Mouse (Mus musculus) liver, embryonic 11.5 days (tissue): ENCODE results near the gene Kif20b. TPM values are rescaled to one million over a fixed set of nuclear protein-coding genes. Genes with fewer than 3 reads are reported as not detected.

ENCODE experiments used
- ATAC-seq: fragments of 200-750 bp; cut with Nextera tagmentation; replicated peaks from 2 replicates; pipeline ENCODE4 v1.8.0; 2017; ENCODE audit warnings: moderate number of reproducible peaks, mild to moderate bottlenecking, moderate TSS enrichment, moderate library complexity; ENCODE audit not compliant: low FRiP score
- DNase-seq: peaks from one replicate; pipeline ENCODE4 v3.0.0-alpha.2; 2017; ENCODE audit warnings: low spot score
- H3K27ac ChIP-seq: fragments of 300-500 bp; sonication (generic); 2 replicates; pipeline ENCODE4 v1.5.1; 2014; ENCODE audit warnings: mild to moderate bottlenecking, low read depth, low read length, control low read depth
- H3K27me3 ChIP-seq: fragments of 300-500 bp; sonication (generic); replicated peaks from 2 replicates; pipeline ENCODE4 v1.6.1; 2014; ENCODE audit warnings: low read length, mixed read lengths; ENCODE audit not compliant: control insufficient read depth, insufficient read depth
- H3K36me3 ChIP-seq: fragments of 300-500 bp; sonication (generic); 2 replicates; pipeline ENCODE4 v1.6.1; 2014; ENCODE audit warnings: mild to moderate bottlenecking, low read length, moderate library complexity, mixed read lengths; ENCODE audit not compliant: control insufficient read depth, insufficient read depth
- H3K4me1 ChIP-seq: fragments of 300-500 bp; sonication (generic); replicated peaks from 2 replicates; pipeline ENCODE4 v1.6.1; 2014; ENCODE audit warnings: low read length, mixed read lengths; ENCODE audit not compliant: control insufficient read depth, insufficient read depth
- H3K4me2 ChIP-seq: fragments of 300-500 bp; sonication (generic); 2 replicates; pipeline ENCODE4 v1.6.1; 2014; ENCODE audit warnings: mild to moderate bottlenecking, control low read depth, moderate library complexity
- H3K4me3 ChIP-seq: fragments of 300-500 bp; sonication (generic); 2 replicates; pipeline ENCODE4 v1.5.1; 2014; ENCODE audit warnings: low read depth, low read length, control low read depth
- H3K9ac ChIP-seq: fragments of 300-500 bp; sonication (generic); 2 replicates; pipeline ENCODE4 v1.6.1; 2014; ENCODE audit warnings: low read depth, low read length, control low read depth
- H3K9me3 ChIP-seq: fragments of 300-500 bp; sonication (generic); 2 replicates; pipeline ENCODE4 v1.6.1; 2016; ENCODE audit warnings: low read length, inconsistent platforms, mixed read lengths; ENCODE audit not compliant: control insufficient read depth
- WGBS: fragments of 180-500 bp; shearing (Covaris S2); extraction: QIAGEN DNeasy Blood & Tissue Kit; methylation state at CpG from one replicate; pipeline ENCODE4 v1.1.7; 2014; 5-methylcytosine and 5-hydroxymethylcytosine counted together
- polyA plus RNA-seq: library from polyadenylated mRNA; unstranded; fragments of >200 nt; fragmentation: Nextera tagmentation; extraction: Ambion mirVana; gene quantifications from 2 replicates; pipeline ENCODE4 v1.2.1, GENCODE M21; 2014

Kif20b gene
- polyA plus RNA-seq, 1 experiment from 2014 or later, result 54.8 TPM

GRCm38 (mm10) chr19:34883526-34884224 lies 38.5 kb upstream of the Kif20b start:
- H3K4me3 ChIP-seq, result no peak overlapping the region
- DNase-seq (no peak), ATAC-seq (peak; percentile 60)

GRCm38 (mm10) chr19:34886324-34886723 lies 35.8 kb upstream of the Kif20b start:
- ATAC-seq (no peak), DNase-seq (no peak)
- 87% methylated on average over 4 of the region's 4 CpGs for WGBS
- H3K9me3 ChIP-seq, result no peaks in the 10 kb centered on the region
- peaks cover 6% of the 10 kb centered on the region; the same call in 1 of the 2 replicates for H3K4me1 ChIP-seq
- no peaks in the 10 kb centered on the region for H3K36me3 ChIP-seq
- H3K9ac ChIP-seq, result no peak overlapping the region
- no peaks in the 10 kb centered on the region for H3K27me3 ChIP-seq
- no peak overlapping the region for H3K4me3 ChIP-seq
- no peak overlapping the region for H3K4me2 ChIP-seq
- no peak overlapping the region for H3K27ac ChIP-seq

More at GRCm38 (mm10) chr19:34883526-34884224, 38.5 kb upstream of the Kif20b start:
- WGBS, result 73% methylated on average over 3 of the region's 3 CpGs
- no peaks in the 10 kb centered on the region for H3K36me3 ChIP-seq
- no peaks in the 10 kb centered on the region for H3K27me3 ChIP-seq
- no peak overlapping the region for H3K27ac ChIP-seq
- H3K9ac ChIP-seq, result no peak overlapping the region
- H3K4me2 ChIP-seq, result peak overlapping the region; percentile 14; the same call in 1 of the 2 replicates
- H3K4me1 ChIP-seq, result peaks cover 8% of the 10 kb centered on the region; the same call in 1 of the 2 replicates
- no peaks in the 10 kb centered on the region for H3K9me3 ChIP-seq

DNA sequence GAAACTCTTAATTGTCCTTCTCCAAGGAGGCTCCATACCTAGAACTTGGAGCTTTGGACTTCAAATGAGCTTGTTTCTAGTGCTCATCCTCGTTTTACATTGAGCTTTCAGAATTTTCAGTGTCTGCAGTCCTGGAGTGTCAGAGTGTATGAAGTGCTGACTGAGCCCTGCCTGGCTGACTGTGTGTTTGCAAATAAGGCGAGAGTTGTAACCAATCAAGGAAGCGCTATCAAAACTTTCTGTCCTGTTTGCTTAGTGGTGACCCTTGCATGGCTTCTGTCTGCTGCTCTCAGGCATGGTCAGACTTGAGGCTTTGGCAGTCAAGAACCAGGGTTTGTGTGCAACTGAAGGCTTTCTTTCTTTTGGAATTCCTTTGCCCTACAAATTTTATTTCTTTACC lies 31.2 kb upstream of the Kif20b start:
- Histone ChIP-seq H3K4me1 (no peaks in the 10 kb centered on the region), H3K4me3 (no peak overlapping the region), H3K9ac (no peak overlapping the region), H3K9me3 (no peaks in the 10 kb centered on the region), H3K27me3 (no peaks in the 10 kb centered on the region), H3K36me3 (no peaks in the 10 kb centered on the region), H3K27ac (no peak overlapping the region), H3K4me2 (no peak overlapping the region)
- DNase-seq (no peak), ATAC-seq (no peak)
- WGBS, result 59% methylated on average over 3 of the region's 3 CpGs

DNA sequence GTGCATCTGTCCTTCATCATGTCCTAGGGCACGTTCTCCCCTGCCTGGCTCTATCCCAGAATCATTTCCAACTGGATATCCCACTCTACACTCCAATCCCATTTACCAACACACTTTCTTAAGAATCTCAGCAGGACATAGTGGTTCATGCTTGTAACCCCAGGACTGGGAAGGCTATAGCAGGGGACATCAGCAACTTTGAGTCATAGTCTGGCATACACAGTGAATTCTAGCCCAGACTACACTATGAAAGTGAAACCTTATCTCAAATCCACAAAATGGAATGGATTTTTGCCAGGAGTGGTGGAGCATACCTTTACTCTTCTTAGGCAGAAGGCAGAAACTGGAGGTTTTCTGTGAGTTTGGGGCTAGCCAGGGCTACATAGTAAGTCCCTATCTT lies 30.6 kb upstream of the Kif20b start:
- Histone ChIP-seq H3K4me3 (no peak overlapping the region), H3K9ac (no peak overlapping the region), H3K4me2 (no peak overlapping the region), H3K4me1 (no peaks in the 10 kb centered on the region), H3K27ac (no peak overlapping the region), H3K27me3 (no peaks in the 10 kb centered on the region), H3K36me3 (no peaks in the 10 kb centered on the region), H3K9me3 (no peaks in the 10 kb centered on the region)
- no peak for ATAC-seq
- 81% methylated on average over 1 of the region's 1 CpGs for WGBS
- no peak for DNase-seq

GRCm38 (mm10) chr19:34895082-34895481 lies 27.1 kb upstream of the Kif20b start:
- DNase-seq, result no peak

GRCm38 (mm10) chr19:34897082-34897965 lies 24.8 kb upstream of the Kif20b start:
- Histone ChIP-seq H3K4me1 (no peaks in the 10 kb centered on the region), H3K27ac (no peak overlapping the region), H3K4me2 (no peak overlapping the region), H3K9ac (no peak overlapping the region), H3K27me3 (no peaks in the 10 kb centered on the region), H3K9me3 (no peaks in the 10 kb centered on the region), H3K36me3 (no peaks in the 10 kb centered on the region), H3K4me3 (no peak overlapping the region)
- DNase-seq (no peak), ATAC-seq (no peak)
- WGBS, result 85% methylated on average over 15 of the region's 15 CpGs

More at GRCm38 (mm10) chr19:34895082-34895481, 27.1 kb upstream of the Kif20b start:
- no peak overlapping the region for H3K4me2 ChIP-seq
- no peaks in the 10 kb centered on the region for H3K36me3 ChIP-seq
- H3K4me1 ChIP-seq, result no peaks in the 10 kb centered on the region
- H3K9me3 ChIP-seq, result no peaks in the 10 kb centered on the region
- no peak overlapping the region for H3K4me3 ChIP-seq
- H3K9ac ChIP-seq, result no peak overlapping the region
- no peak overlapping the region for H3K27ac ChIP-seq
- WGBS, result 52% methylated on average over 4 of the region's 4 CpGs
- ATAC-seq, result no peak
- no peaks in the 10 kb centered on the region for H3K27me3 ChIP-seq

GRCm38 (mm10) chr19:34898941-34899340 lies 23.2 kb upstream of the Kif20b start:
- ATAC-seq, result no peak
- Histone ChIP-seq H3K4me3 (no peak overlapping the region), H3K4me2 (no peak overlapping the region), H3K4me1 (no peaks in the 10 kb centered on the region), H3K9ac (no peak overlapping the region), H3K9me3 (no peaks in the 10 kb centered on the region), H3K27ac (no peak overlapping the region), H3K36me3 (no peaks in the 10 kb centered on the region), H3K27me3 (no peaks in the 10 kb centered on the region)
- DNase-seq, result no peak
- WGBS, result 87% methylated on average over 4 of the region's 4 CpGs

GRCm38 (mm10) chr19:34901266-34901665 lies 20.9 kb upstream of the Kif20b start:
- Histone ChIP-seq H3K27ac (no peak overlapping the region), H3K4me3 (no peak overlapping the region), H3K9me3 (no peaks in the 10 kb centered on the region), H3K36me3 (no peaks in the 10 kb centered on the region), H3K9ac (no peak overlapping the region), H3K27me3 (no peaks in the 10 kb centered on the region), H3K4me1 (no peaks in the 10 kb centered on the region), H3K4me2 (no peak overlapping the region)
- DNase-seq (no peak), ATAC-seq (no peak)
- 92% methylated on average over 7 of the region's 7 CpGs for WGBS
